Mouse (Mus musculus): ENCODE measurements around the gene Ezh1. TPM values are rescaled to one million over a fixed set of nuclear protein-coding genes. Genes with fewer than 3 reads are reported as not detected.

Ezh1 gene
- polyA plus RNA-seq, 1 experiment from 2014 or later = 18.6 TPM

- peaks cover 8% of the 10 kb centered on the region; the same call in 1 of the 2 replicates for H3K4me1 ChIP-seq (replicated peaks; ENCODE audit: insufficient read depth, low read length)
- DNase-seq (ENCODE audit: low spot score) (peak; percentile 95), ATAC-seq (replicated peaks; ENCODE audit: low FRiP score, low read depth) (no peak)
- H3K27me3 ChIP-seq (ENCODE audit: insufficient read depth, low read length) = no peaks in the 10 kb centered on the region
- H3K36me3 ChIP-seq (ENCODE audit: insufficient read depth, low read length) = 0 out of 2 replicates have a peak, but pooled peaks cover 4% of the 10 kb centered on the region
- H3K9ac ChIP-seq (ENCODE audit: low read depth, low read length) = no peak overlapping the region
- H3K4me3 ChIP-seq (replicated peaks; ENCODE audit: low read depth, low read length) = no peak overlapping the region
- no peak overlapping the region for H3K4me2 ChIP-seq (ENCODE audit: low read length)
- H3K9me3 ChIP-seq (replicated peaks; ENCODE audit: low read length) = no peaks in the 10 kb centered on the region
- peak overlapping the region; percentile 82 for H3K27ac ChIP-seq
- 41% methylated on average over 8 of the region's 8 CpGs for WGBS
- no peak for TF ChIP-seq CTCF (IDR thresholded peaks at IDR 0.05; ENCODE audit: low read depth)
These were observed 4.8 kb downstream of the Ezh1 start for GRCm38 (mm10) chr11:101221306-101221986.

GRCm38 (mm10) chr11:101220853-101221252, 5.4 kb downstream of the Ezh1 start:
- peak overlapping the region; percentile 82 for H3K27ac ChIP-seq
- no peak overlapping the region for H3K4me2 ChIP-seq (ENCODE audit: low read length)
- ATAC-seq (replicated peaks; ENCODE audit: low FRiP score, low read depth) (no peak), DNase-seq (ENCODE audit: low spot score) (no peak)
- WGBS = 19% methylated on average over 2 of the region's 2 CpGs
- H3K4me3 ChIP-seq (replicated peaks; ENCODE audit: low read depth, low read length) = no peak overlapping the region
- peaks cover 8% of the 10 kb centered on the region; the same call in 1 of the 2 replicates for H3K36me3 ChIP-seq (ENCODE audit: insufficient read depth, low read length)
- H3K27me3 ChIP-seq (ENCODE audit: insufficient read depth, low read length) = no peaks in the 10 kb centered on the region
- TF ChIP-seq CTCF (IDR thresholded peaks at IDR 0.05; ENCODE audit: low read depth) = no peak
- no peak overlapping the region for H3K9ac ChIP-seq (ENCODE audit: low read depth, low read length)
- no peaks in the 10 kb centered on the region for H3K9me3 ChIP-seq (replicated peaks; ENCODE audit: low read length)
- H3K4me1 ChIP-seq (replicated peaks; ENCODE audit: insufficient read depth, low read length) = peaks cover 6% of the 10 kb centered on the region; the same call in 1 of the 2 replicates

GRCm38 (mm10) chr11:101218436-101219055, 7.7 kb downstream of the Ezh1 start:
- ATAC-seq (replicated peaks; ENCODE audit: low FRiP score, low read depth) (0 out of 2 replicates have a peak, but pooled peaks have one; percentile 36), DNase-seq (ENCODE audit: low spot score) (peak; percentile 41)
- no peak for TF ChIP-seq CTCF (IDR thresholded peaks at IDR 0.05; ENCODE audit: low read depth)
- Histone ChIP-seq H3K9ac (ENCODE audit: low read depth, low read length) (0 out of 2 replicates have a peak overlapping the region, but pooled peaks have one; percentile 24), H3K9me3 (replicated peaks; ENCODE audit: low read length) (no peaks in the 10 kb centered on the region), H3K4me3 (replicated peaks; ENCODE audit: low read depth, low read length) (no peak overlapping the region), H3K4me2 (ENCODE audit: low read length) (no peak overlapping the region), H3K4me1 (replicated peaks; ENCODE audit: insufficient read depth, low read length) (peaks cover 6% of the 10 kb centered on the region; the same call in 1 of the 2 replicates), H3K27me3 (ENCODE audit: insufficient read depth, low read length) (no peaks in the 10 kb centered on the region), H3K27ac (peak overlapping the region; percentile 70), H3K36me3 (ENCODE audit: insufficient read depth, low read length) (peaks cover 29% of the 10 kb centered on the region)
- WGBS = 32% methylated on average over 10 of the region's 10 CpGs

DNA sequence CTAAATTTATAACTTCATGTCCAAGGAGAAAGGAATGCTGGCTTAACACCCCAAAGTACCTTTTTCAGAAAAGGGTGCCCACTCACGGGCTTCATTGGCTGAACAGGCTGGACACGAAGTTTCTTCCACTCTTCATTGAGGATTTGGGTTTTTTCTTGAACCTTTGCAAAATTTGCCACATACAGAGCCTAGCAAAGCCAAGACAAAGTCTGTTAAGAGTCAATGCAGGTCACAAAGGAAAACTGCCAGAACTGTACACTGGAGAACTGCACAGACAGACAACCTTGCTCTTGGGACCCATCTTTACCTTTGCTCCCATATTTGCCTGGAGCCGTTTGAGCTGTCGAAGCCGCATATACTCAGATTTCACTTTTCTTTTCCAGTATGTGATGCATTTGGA, 9.3 kb downstream of the Ezh1 start:
- no peak overlapping the region for H3K4me2 ChIP-seq (ENCODE audit: low read length)
- no peaks in the 10 kb centered on the region for H3K27me3 ChIP-seq (ENCODE audit: insufficient read depth, low read length)
- peaks cover 6% of the 10 kb centered on the region; the same call in 1 of the 2 replicates for H3K4me1 ChIP-seq (replicated peaks; ENCODE audit: insufficient read depth, low read length)
- ATAC-seq (replicated peaks; ENCODE audit: low FRiP score, low read depth) (no peak), DNase-seq (ENCODE audit: low spot score) (no peak)
- no peak overlapping the region for H3K27ac ChIP-seq
- 84% methylated on average over 5 of the region's 5 CpGs for WGBS
- TF ChIP-seq CTCF (IDR thresholded peaks at IDR 0.05; ENCODE audit: low read depth) = no peak
- H3K9me3 ChIP-seq (replicated peaks; ENCODE audit: low read length) = no peaks in the 10 kb centered on the region
- H3K4me3 ChIP-seq (replicated peaks; ENCODE audit: low read depth, low read length) = no peak overlapping the region
- H3K36me3 ChIP-seq (ENCODE audit: insufficient read depth, low read length) = peaks cover 33% of the 10 kb centered on the region
- H3K9ac ChIP-seq (ENCODE audit: low read depth, low read length) = no peak overlapping the region

- Histone ChIP-seq H3K4me2 (ENCODE audit: low read length) (no peak overlapping the region), H3K27ac (0 out of 2 replicates have a peak overlapping the region, but pooled peaks have one; percentile 31), H3K9ac (ENCODE audit: low read depth, low read length) (no peak overlapping the region), H3K36me3 (ENCODE audit: insufficient read depth, low read length) (peaks cover 52% of the 10 kb centered on the region), H3K4me3 (replicated peaks; ENCODE audit: low read depth, low read length) (no peak overlapping the region), H3K9me3 (replicated peaks; ENCODE audit: low read length) (no peaks in the 10 kb centered on the region), H3K4me1 (replicated peaks; ENCODE audit: insufficient read depth, low read length) (no peaks in the 10 kb centered on the region), H3K27me3 (ENCODE audit: insufficient read depth, low read length) (no peaks in the 10 kb centered on the region)
- ATAC-seq (replicated peaks; ENCODE audit: low FRiP score, low read depth) = 0 out of 2 replicates have a peak, but pooled peaks have one; percentile 49
- TF ChIP-seq CTCF (IDR thresholded peaks at IDR 0.05; ENCODE audit: low read depth) = peak; percentile 88
- WGBS = 33% methylated on average over 3 of the region's 3 CpGs
- DNase-seq (ENCODE audit: low spot score) = peak; percentile 93
These were observed 14.3 kb downstream of the Ezh1 start for GRCm38 (mm10) chr11:101211970-101212369.

DNA sequence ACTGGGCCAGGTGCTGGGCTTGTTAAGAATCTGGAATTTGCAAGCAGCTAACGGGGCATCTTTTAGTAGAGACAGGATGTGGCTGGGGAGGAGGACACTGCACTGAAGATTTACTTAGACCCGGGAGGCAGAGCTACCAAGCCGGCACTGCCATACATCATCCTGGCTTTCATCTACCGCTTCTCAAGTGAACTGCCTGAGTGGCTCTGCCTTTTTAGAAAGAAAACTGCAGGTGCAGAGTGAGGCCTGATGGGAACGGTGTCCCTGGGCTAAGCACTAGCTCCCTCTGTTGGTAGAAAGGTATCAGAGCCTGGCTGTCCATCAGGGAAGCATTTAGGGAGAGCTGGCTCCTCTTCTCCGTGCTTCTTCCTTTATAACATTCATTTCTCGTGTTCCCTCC, 25.3 kb downstream of the Ezh1 start:
- no peak overlapping the region for H3K27ac ChIP-seq
- H3K4me3 ChIP-seq (replicated peaks; ENCODE audit: low read depth, low read length) = no peak overlapping the region
- WGBS = 13% methylated on average over 7 of the region's 7 CpGs
- TF ChIP-seq CTCF (IDR thresholded peaks at IDR 0.05; ENCODE audit: low read depth) = peak; percentile 85
- H3K9ac ChIP-seq (ENCODE audit: low read depth, low read length) = no peak overlapping the region
- ATAC-seq (replicated peaks; ENCODE audit: low FRiP score, low read depth) = no peak
- no peak overlapping the region for H3K4me2 ChIP-seq (ENCODE audit: low read length)
- no peaks in the 10 kb centered on the region for H3K4me1 ChIP-seq (replicated peaks; ENCODE audit: insufficient read depth, low read length)
- H3K9me3 ChIP-seq (replicated peaks; ENCODE audit: low read length) = no peaks in the 10 kb centered on the region
- peaks cover 74% of the 10 kb centered on the region for H3K36me3 ChIP-seq (ENCODE audit: insufficient read depth, low read length)
- no peaks in the 10 kb centered on the region for H3K27me3 ChIP-seq (ENCODE audit: insufficient read depth, low read length)
- peak; percentile 86 for DNase-seq (ENCODE audit: low spot score)

Measured in kidney, postnatal 0 days (tissue).